Mouse (Mus musculus): ENCODE measurements around the gene Mmgt2.

Mmgt2 gene

DNA sequence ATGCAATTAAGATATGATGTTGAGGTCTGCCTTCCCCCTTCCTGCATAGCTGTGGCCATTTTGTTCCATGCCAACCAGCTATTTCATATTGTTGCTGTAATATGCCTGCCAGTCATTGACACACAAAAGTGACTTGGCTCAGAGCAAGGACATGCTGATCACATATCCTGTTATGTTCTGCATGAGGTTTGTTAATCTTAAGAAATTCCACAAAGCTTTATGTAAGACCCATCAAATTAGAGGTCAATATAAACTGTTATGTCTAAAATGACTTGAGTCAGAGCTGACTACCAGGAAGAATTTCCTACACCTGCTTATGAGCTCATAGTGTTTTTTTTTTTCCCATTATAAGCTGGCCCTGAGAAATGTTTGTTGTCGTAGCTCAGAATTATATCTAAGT, 52.8 kb downstream of the Mmgt2 start:
- no peak for DNase-seq (ENCODE audit: low spot score in 2 of 2)

- no peak for DNase-seq (ENCODE audit: low spot score in 2 of 2)
These were observed 57.7 kb downstream of the Mmgt2 start for GRCm38 (mm10) chr11:62706141-62706540.

GRCm38 (mm10) chr11:62708252-62708651, 59.8 kb downstream of the Mmgt2 start:
- no peak for DNase-seq (ENCODE audit: low spot score in 2 of 2)

DNA sequence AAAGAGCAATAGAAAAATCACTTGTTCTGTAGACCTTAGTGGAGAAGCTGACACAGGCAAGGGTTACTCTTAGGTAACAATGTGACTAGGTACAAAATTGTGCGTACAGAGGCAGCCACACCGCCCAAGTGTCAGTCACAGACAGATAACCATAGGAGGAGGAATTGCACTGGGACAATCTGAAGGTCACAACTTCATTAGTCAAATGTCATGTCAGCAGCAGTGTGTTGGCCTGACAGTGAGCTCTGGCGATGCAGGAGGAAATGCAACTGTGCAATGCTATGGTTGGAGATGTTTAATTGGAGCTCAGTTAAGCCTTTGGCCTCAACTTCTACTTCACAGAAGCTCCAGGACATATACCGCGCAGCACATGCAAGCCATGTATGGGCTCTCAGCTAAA, 62.2 kb downstream of the Mmgt2 start:
- DNase-seq (ENCODE audit: low spot score in 2 of 2) = no peak

Measured in right cerebral cortex, adult 2 months (tissue).